Mouse (Mus musculus) forebrain, embryonic 10.5 days (tissue): ENCODE data around the gene Efcab2. TPM values are rescaled to one million over a fixed set of nuclear protein-coding genes. Genes with fewer than 3 reads are reported as not detected.
"Not testable (repeated sequence)": the region's sequence is repeated elsewhere in the genome, so short reads cannot be mapped to it uniquely, and the experiment has no call there.

Experiments used
- DNase-seq: peaks from one replicate; pipeline ENCODE4 v3.0.0-alpha.2; 2017; ENCODE audit warnings: low spot score; ENCODE audit errors: extremely low spot score
- H3K27ac ChIP-seq: fragments of 300-500 bp; sonication (generic); 2 replicates; pipeline ENCODE4 v1.5.1; 2016; ENCODE audit warnings: mild to moderate bottlenecking
- H3K27me3 ChIP-seq: fragments of 300-500 bp; sonication (generic); 2 replicates; pipeline ENCODE4 v1.6.1; 2016; ENCODE audit warnings: mild to moderate bottlenecking; ENCODE audit not compliant: poor library complexity, severe bottlenecking
- H3K36me3 ChIP-seq: fragments of 300-500 bp; sonication (generic); replicated peaks from 2 replicates; pipeline ENCODE4 v1.6.1; 2016; ENCODE audit warnings: mild to moderate bottlenecking, moderate library complexity
- H3K4me1 ChIP-seq: fragments of 300-500 bp; sonication (generic); 2 replicates; pipeline ENCODE4 v1.6.1; 2016
- H3K4me3 ChIP-seq: fragments of 300-500 bp; sonication (generic); 2 replicates; pipeline ENCODE4 v1.5.1; 2016; ENCODE audit warnings: mild to moderate bottlenecking, moderate library complexity
- H3K9me3 ChIP-seq: fragments of 300-500 bp; sonication (generic); 2 replicates; pipeline ENCODE4 v1.6.1; 2016; ENCODE audit warnings: mild to moderate bottlenecking, moderate library complexity
- WGBS: fragments of 180-500 bp; shearing (Covaris S2); methylation state at CpG from one replicate; pipeline ENCODE4 v1.1.7; 2016; 5-methylcytosine and 5-hydroxymethylcytosine counted together
- polyA plus RNA-seq: library from polyadenylated mRNA; unstranded; fragments of >200 nt; fragmentation: Nextera tagmentation; extraction: Ambion mirVana; gene quantifications from 2 replicates; pipeline ENCODE4 v1.2.1, GENCODE M21; 2016

The Efcab2 gene
- polyA plus RNA-seq, 1 experiment from 2014 or later = 9.4 TPM

- H3K27me3 ChIP-seq = no peaks in the 10 kb centered on the region
- no peaks in the 10 kb centered on the region for H3K9me3 ChIP-seq
- DNase-seq = no peak
- no peak overlapping the region for H3K4me3 ChIP-seq
- WGBS = 85% methylated on average over 2 of the region's 2 CpGs
- H3K36me3 ChIP-seq = no peaks in the 10 kb centered on the region
- H3K27ac ChIP-seq = no peak overlapping the region
- H3K4me1 ChIP-seq = 0 out of 2 replicates have a peak, but pooled peaks cover 13% of the 10 kb centered on the region
Measured at GRCm38 (mm10) chr1:178407651-178408050, 1.8 kb downstream of the Efcab2 start.

GRCm38 (mm10) chr1:178408901-178409361 lies 3.0 kb downstream of the Efcab2 start:
- Histone ChIP-seq H3K9me3 (no peaks in the 10 kb centered on the region), H3K36me3 (no peaks in the 10 kb centered on the region), H3K27me3 (no peaks in the 10 kb centered on the region), H3K4me1 (0 out of 2 replicates have a peak, but pooled peaks cover 13% of the 10 kb centered on the region), H3K27ac (0 out of 2 replicates have a peak overlapping the region, but pooled peaks have one; percentile 8), H3K4me3 (no peak overlapping the region)
- WGBS = 61% methylated on average over 4 of the region's 4 CpGs
- no peak for DNase-seq

- WGBS = 92% methylated on average over 2 of the region's 2 CpGs
- H3K27me3 ChIP-seq, H3K4me3 ChIP-seq, H3K4me1 ChIP-seq, DNase-seq, H3K9me3 ChIP-seq, H3K27ac ChIP-seq, H3K36me3 ChIP-seq: not testable (repeated sequence)
Measured at GRCm38 (mm10) chr1:178413367-178413766, 7.5 kb downstream of the Efcab2 start.

GRCm38 (mm10) chr1:178419608-178420007 lies 13.7 kb downstream of the Efcab2 start:
- no peak overlapping the region for H3K27ac ChIP-seq
- no peak for DNase-seq
- no peaks in the 10 kb centered on the region for H3K9me3 ChIP-seq
- H3K36me3 ChIP-seq = no peaks in the 10 kb centered on the region
- no peaks in the 10 kb centered on the region for H3K27me3 ChIP-seq
- WGBS = 97% methylated on average over 2 of the region's 2 CpGs
- H3K4me1 ChIP-seq = no peaks in the 10 kb centered on the region
- no peak overlapping the region for H3K4me3 ChIP-seq

GRCm38 (mm10) chr1:178423662-178424061 lies 17.8 kb downstream of the Efcab2 start:
- DNase-seq = no peak
- Histone ChIP-seq H3K4me3 (no peak overlapping the region), H3K4me1 (no peaks in the 10 kb centered on the region), H3K27ac (no peak overlapping the region), H3K9me3 (no peaks in the 10 kb centered on the region), H3K36me3 (no peaks in the 10 kb centered on the region), H3K27me3 (no peaks in the 10 kb centered on the region)
- 93% methylated on average over 1 of the region's 1 CpGs for WGBS

GRCm38 (mm10) chr1:178431619-178432444 lies 25.9 kb downstream of the Efcab2 start:
- H3K9me3 ChIP-seq = no peaks in the 10 kb centered on the region
- DNase-seq = no peak
- H3K4me1 ChIP-seq = no peaks in the 10 kb centered on the region
- H3K27me3 ChIP-seq = no peaks in the 10 kb centered on the region
- H3K27ac ChIP-seq = no peak overlapping the region
- no peaks in the 10 kb centered on the region for H3K36me3 ChIP-seq
- WGBS = 87% methylated on average over 4 of the region's 4 CpGs
- no peak overlapping the region for H3K4me3 ChIP-seq

GRCm38 (mm10) chr1:178433619-178434018 lies 27.7 kb downstream of the Efcab2 start:
- no peaks in the 10 kb centered on the region for H3K9me3 ChIP-seq
- no peak overlapping the region for H3K27ac ChIP-seq
- no peaks in the 10 kb centered on the region for H3K36me3 ChIP-seq
- 85% methylated on average over 1 of the region's 1 CpGs for WGBS
- no peak for DNase-seq
- no peaks in the 10 kb centered on the region for H3K27me3 ChIP-seq
- H3K4me1 ChIP-seq = no peaks in the 10 kb centered on the region
- H3K4me3 ChIP-seq = no peak overlapping the region

GRCm38 (mm10) chr1:178444407-178444806 lies 38.5 kb downstream of the Efcab2 start:
- 0 out of 2 replicates have a peak, but pooled peaks cover 5% of the 10 kb centered on the region for H3K4me1 ChIP-seq
- H3K27me3 ChIP-seq = no peaks in the 10 kb centered on the region
- no peak overlapping the region for H3K27ac ChIP-seq
- no peaks in the 10 kb centered on the region for H3K9me3 ChIP-seq
- no peak overlapping the region for H3K4me3 ChIP-seq
- no peak for DNase-seq
- no peaks in the 10 kb centered on the region for H3K36me3 ChIP-seq
- WGBS = 60% methylated on average over 3 of the region's 3 CpGs

- H3K36me3 ChIP-seq = no peaks in the 10 kb centered on the region
- no peak for DNase-seq
- 96% methylated on average over 1 of the region's 1 CpGs for WGBS
Measured at GRCm38 (mm10) chr1:178447036-178447435, 41.2 kb downstream of the Efcab2 start.

GRCm38 (mm10) chr1:178448271-178448744 lies 42.4 kb downstream of the Efcab2 start:
- no peak for DNase-seq
- 73% methylated on average over 6 of the region's 6 CpGs for WGBS
- no peaks in the 10 kb centered on the region for H3K36me3 ChIP-seq
- H3K27me3 ChIP-seq = no peaks in the 10 kb centered on the region
- H3K4me3 ChIP-seq = no peak overlapping the region
- no peaks in the 10 kb centered on the region for H3K9me3 ChIP-seq
- no peak overlapping the region for H3K27ac ChIP-seq
- 0 out of 2 replicates have a peak, but pooled peaks cover 5% of the 10 kb centered on the region for H3K4me1 ChIP-seq

More at GRCm38 (mm10) chr1:178447036-178447435, 41.2 kb downstream of the Efcab2 start:
- Histone ChIP-seq H3K27ac (no peak overlapping the region), H3K9me3 (no peaks in the 10 kb centered on the region), H3K4me3 (no peak overlapping the region), H3K27me3 (no peaks in the 10 kb centered on the region), H3K4me1 (0 out of 2 replicates have a peak, but pooled peaks cover 5% of the 10 kb centered on the region)

GRCm38 (mm10) chr1:178449172-178449571 lies 43.3 kb downstream of the Efcab2 start:
- H3K9me3 ChIP-seq = no peaks in the 10 kb centered on the region
- 29% methylated on average over 3 of the region's 3 CpGs for WGBS
- H3K27ac ChIP-seq = no peak overlapping the region
- 0 out of 2 replicates have a peak, but pooled peaks cover 2% of the 10 kb centered on the region for H3K4me1 ChIP-seq
- H3K4me3 ChIP-seq = no peak overlapping the region
- H3K27me3 ChIP-seq = no peaks in the 10 kb centered on the region
- no peaks in the 10 kb centered on the region for H3K36me3 ChIP-seq
- peak; percentile 71 for DNase-seq

- no peaks in the 10 kb centered on the region for H3K36me3 ChIP-seq
- no peak for DNase-seq
- no peaks in the 10 kb centered on the region for H3K9me3 ChIP-seq
- H3K27me3 ChIP-seq = no peaks in the 10 kb centered on the region
- H3K4me3 ChIP-seq = no peak overlapping the region
- H3K4me1 ChIP-seq = no peaks in the 10 kb centered on the region
- WGBS = 87% methylated on average over 2 of the region's 2 CpGs
- no peak overlapping the region for H3K27ac ChIP-seq
Measured at GRCm38 (mm10) chr1:178449933-178450332, 44.0 kb downstream of the Efcab2 start.

GRCm38 (mm10) chr1:178454125-178454524 lies 48.2 kb downstream of the Efcab2 start:
- 88% methylated on average over 3 of the region's 3 CpGs for WGBS

More at GRCm38 (mm10) chr1:178454125-178454524, 48.2 kb downstream of the Efcab2 start:
- no peak for DNase-seq
- H3K27me3 ChIP-seq = no peaks in the 10 kb centered on the region
- H3K36me3 ChIP-seq = no peaks in the 10 kb centered on the region
- H3K4me3 ChIP-seq = no peak overlapping the region
- no peak overlapping the region for H3K27ac ChIP-seq
- H3K9me3 ChIP-seq = no peaks in the 10 kb centered on the region
- H3K4me1 ChIP-seq = no peaks in the 10 kb centered on the region
